Mouse (Mus musculus): ENCODE results near the gene Itgad. TPM values are rescaled to one million over a fixed set of nuclear protein-coding genes. Genes with fewer than 3 reads are reported as not detected.

Gene Itgad
- 0.26 TPM for polyA plus RNA-seq (2017; shearing (Covaris generic))

GRCm38 (mm10) chr7:128154076-128154475 is at the start of gene Itgad:
Itgad (plus strand) TSS chr7:128154376.

GRCm38 (mm10) chr7:128128741-128129720 is 25.1 kb upstream of the Itgad start, which contains the start of gene Itgax:
Itgax (plus strand) TSS chr7:128129547.

GRCm38 (mm10) chr7:128206152-128206551 is 52.0 kb downstream of the Itgad start, which contains the start of gene Cox6a2:
Cox6a2 (minus strand) TSS chr7:128206387.

GRCm38 (mm10) chr7:128236856-128237592 is 82.8 kb downstream of the Itgad start, which contains the start of gene Armc5:
Armc5 (plus strand) TSS chr7:128237342.

GRCm38 (mm10) chr7:128237927-128238778 is 84.0 kb downstream of the Itgad start, which contains the start of gene 9130023H24Rik:
9130023H24Rik (minus strand) TSS chr7:128238031.

GRCm38 (mm10) chr7:128246496-128247391 is 92.6 kb downstream of the Itgad start, which contains the start of gene Tgfb1i1:
Tgfb1i1 (plus strand) TSS chr7:128246812.

GRCm38 (mm10) chr7:128265411-128265810 is 111.2 kb downstream of the Itgad start, which contains the start of gene Slc5a2:
Slc5a2 (plus strand) TSS chr7:128265657.

Other genes starting within 250 kb of the Itgad start
- 32.7 TPM for gene Kat8, start 241.9 kb upstream of the Itgad start, polyA plus RNA-seq (2017; shearing (Covaris generic))
- not detected for gene Prss8, start 224.3 kb upstream of the Itgad start, polyA plus RNA-seq (2017; shearing (Covaris generic))
- gene Prss36, start 207.7 kb upstream of the Itgad start, polyA plus RNA-seq (2017; shearing (Covaris generic)), result 1.7 TPM
- gene Fus, start 186.9 kb upstream of the Itgad start, polyA plus RNA-seq (2017; shearing (Covaris generic)), result 253 TPM
- 95.9 TPM for gene Pycard, start 160.5 kb upstream of the Itgad start, polyA plus RNA-seq (2017; shearing (Covaris generic))
- gene Trim72, start 150.4 kb upstream of the Itgad start, polyA plus RNA-seq (2017; shearing (Covaris generic)), result not detected
- 0.39 TPM for gene Itgam, start 91.7 kb upstream of the Itgad start, polyA plus RNA-seq (2017; shearing (Covaris generic))
- not detected for gene Gm49368, start 91.7 kb upstream of the Itgad start, polyA plus RNA-seq (2017; shearing (Covaris generic))
- 0.72 TPM for gene Itgax, start 24.8 kb upstream of the Itgad start, polyA plus RNA-seq (2017; shearing (Covaris generic))
- gene Cox6a2, start 52.0 kb downstream of the Itgad start, polyA plus RNA-seq (2017; shearing (Covaris generic)), result not detected
- 17.4 TPM for gene Armc5, start 83.0 kb downstream of the Itgad start, polyA plus RNA-seq (2017; shearing (Covaris generic))
- gene 9130023H24Rik, start 83.7 kb downstream of the Itgad start, polyA plus RNA-seq (2017; shearing (Covaris generic)), result 0.71 TPM
- 0.59 TPM for gene Tgfb1i1, start 92.4 kb downstream of the Itgad start, polyA plus RNA-seq (2017; shearing (Covaris generic))
- 0.44 TPM for gene Slc5a2, start 111.3 kb downstream of the Itgad start, polyA plus RNA-seq (2017; shearing (Covaris generic))
- gene BC017158, start 143.8 kb downstream of the Itgad start, polyA plus RNA-seq (2017; shearing (Covaris generic)), result 23.6 TPM